21 mouse cellular contexts compared by ENCODE assay signal in the genomic region with DNA sequence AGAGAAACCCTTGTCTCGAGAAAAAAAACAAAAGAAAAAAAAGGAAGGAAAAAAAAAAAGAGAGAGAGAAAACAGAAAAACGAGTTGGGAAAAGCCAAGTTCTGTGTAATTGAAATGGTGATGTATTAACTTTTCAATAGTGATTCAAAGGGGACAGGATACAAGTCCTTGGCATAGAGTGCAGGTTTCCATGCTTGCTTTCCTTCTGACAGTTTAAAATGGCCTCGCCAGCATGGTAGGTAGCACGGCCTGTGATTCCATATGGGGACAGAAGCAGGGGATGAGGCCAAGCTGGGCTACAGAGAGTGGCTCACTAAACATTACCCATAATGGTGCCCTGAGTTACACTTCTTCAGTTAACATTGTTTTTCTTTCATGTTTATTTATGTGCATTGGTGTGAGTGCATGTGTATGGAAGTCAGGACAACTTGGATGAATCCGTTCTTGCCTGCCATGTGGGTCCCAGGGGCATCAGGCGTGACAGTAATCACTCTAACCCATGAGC. TPM values are rescaled to one million over a fixed set of nuclear protein-coding genes. Genes with fewer than 3 reads are reported as not detected.
"Had no signal": no experiment of that assay in that cellular context is flagged by ENCODE, and none has a peak within 500 bp of the region (broad histone marks: within the 10 kb centered on the region; RNA-seq: fewer than 3 reads in every experiment).

No protein-coding gene starts in this region.

- H3K4me2 ChIP-seq: liver, embryonic 11.5 days; liver, embryonic 15.5 days; midbrain, embryonic 15.5 days; neural tube, embryonic 12.5 days; stomach, embryonic 15.5 days had no signal

- H3K4me1 ChIP-seq: limb, embryonic 10.5 days; liver, embryonic 15.5 days; midbrain, embryonic 15.5 days; neural tube, embryonic 12.5 days; stomach, embryonic 15.5 days had no signal

- H3K27ac ChIP-seq: left cerebral cortex, adult 2 months; limb, embryonic 10.5 days; liver, embryonic 15.5 days; midbrain, embryonic 15.5 days; neural tube, embryonic 12.5 days; stomach, embryonic 15.5 days had no signal

- DNase-seq: lung, adult 2 months; lung, postnatal 36 days; right cerebral cortex, postnatal 4 days; spleen, adult 18-20 months; thymus, adult 2 months; thymus, postnatal 25 days had no signal

- H3K4me3 ChIP-seq: left cerebral cortex, adult 2 months; limb, embryonic 10.5 days; liver, embryonic 15.5 days; midbrain, embryonic 15.5 days; neural tube, embryonic 12.5 days; stomach, embryonic 15.5 days had no signal

- H3K9ac ChIP-seq: liver, embryonic 15.5 days; midbrain, embryonic 15.5 days; neural tube, embryonic 12.5 days; stomach, embryonic 15.5 days had no signal

- H3K27me3 ChIP-seq: liver, embryonic 15.5 days; midbrain, embryonic 15.5 days; neural tube, embryonic 12.5 days; stomach, embryonic 15.5 days had no signal

- H3K9me3 ChIP-seq: limb, embryonic 10.5 days; liver, embryonic 15.5 days; midbrain, embryonic 15.5 days; neural tube, embryonic 12.5 days; stomach, embryonic 15.5 days had no signal

- ATAC-seq: intestine, embryonic 16.5 days; lung, postnatal 0 days; midbrain, embryonic 15.5 days had no signal

RNA-seq across cellular contexts. Expression of gene Prdm12, which starts 41.9 kb away (rescaled TPM):
- total RNA-seq: megakaryocyte progenitor cell, adult 5-6 weeks; monocyte, adult 5-6 weeks; neutrophil, adult 5-6 weeks had no signal
- polyA plus RNA-seq: intestine, embryonic 16.5 days; large intestine, adult 2 months; limb, embryonic 10.5 days; liver, embryonic 15.5 days; lung, adult 2 months; lung, postnatal 0 days; stomach, embryonic 15.5 days; testis, adult 2 months; urinary bladder, adult 2 months had no signal
